Comparison of ENCODE assay signal across 9 mouse cellular contexts in genomic region chr4:136678480-136678879, GRCm38 (mm10). TPM values are rescaled to one million over a fixed set of nuclear protein-coding genes. Genes with fewer than 3 reads are reported as not detected.
DNase-seq lines count a peak whose midpoint lies in the region; TF ChIP-seq lines count a peak whose summit lies in the region.
"Had no signal": no experiment of that assay in that cellular context is flagged by ENCODE, and none has a peak within 500 bp of the region (broad histone marks: within the 10 kb centered on the region; RNA-seq: fewer than 3 reads in every experiment).

No protein-coding gene starts in this region.

- H3K27me3 ChIP-seq in heart, embryonic 10.5 days (ENCODE audit: insufficient read depth, poor library complexity, severe bottlenecking), result peaks cover 66% of the 10 kb centered on the region
- H3K27me3 ChIP-seq: limb, embryonic 15.5 days had no signal

- no peak overlapping the region for H3K4me3 ChIP-seq in embryonic fibroblast, embryonic 13.5 days (ENCODE audit: insufficient read depth, low read length)
- no peak overlapping the region for H3K4me3 ChIP-seq in heart, embryonic 10.5 days
- H3K4me3 ChIP-seq: limb, embryonic 15.5 days had no signal

- TF ChIP-seq POLR2A in embryonic fibroblast, embryonic 13.5 days (IDR thresholded peaks at IDR 0.05; ENCODE audit: low read depth, low read length), result no peak

- peak; percentile 95 for TF ChIP-seq CTCF in embryonic fibroblast, embryonic 13.5 days (IDR thresholded peaks at IDR 0.05; ENCODE audit: borderline replicate concordance, insufficient read depth, low read length)

- WGBS in heart, embryonic 10.5 days, result 8% methylated on average over 3 of the region's 3 CpGs

- no peaks in the 10 kb centered on the region for H3K4me1 ChIP-seq in embryonic fibroblast, embryonic 13.5 days (ENCODE audit: control insufficient read depth, insufficient read depth, low read length)
- H3K4me1 ChIP-seq in heart, embryonic 10.5 days, result peaks cover 42% of the 10 kb centered on the region

- no peaks in the 10 kb centered on the region for H3K9me3 ChIP-seq in heart, embryonic 10.5 days
- H3K9me3 ChIP-seq: limb, embryonic 15.5 days had no signal

- 0 out of 2 replicates have a peak, but pooled peaks cover 3% of the 10 kb centered on the region for H3K36me3 ChIP-seq in heart, embryonic 10.5 days

- peak; percentile 78 for DNase-seq in ES-CJ7 (ENCODE audit: low read depth, low spot score)
- peak; percentile 96 for DNase-seq in brain, adult 2 months (ENCODE audit: low read depth, low spot score)
- peak; percentile 85 for DNase-seq in heart, embryonic 10.5 days (ENCODE audit: low spot score)
- DNase-seq in layer of hippocampus, adult 18-20 months (ENCODE audit: low spot score in 2 of 2), result peak; percentile 79 to 97
- DNase-seq in lung, postnatal 14 days, result peak; percentile 87
- DNase-seq in retina, embryonic 14.5 days (ENCODE audit: low spot score), result peak; percentile 97
- peak; percentile 74 to 80 for DNase-seq in thymus, postnatal 36 days

- no peak overlapping the region for H3K27ac ChIP-seq in embryonic fibroblast, embryonic 13.5 days (ENCODE audit: insufficient read depth, low read length)
- H3K27ac ChIP-seq in heart, embryonic 10.5 days, result no peak overlapping the region
- H3K27ac ChIP-seq: limb, embryonic 15.5 days had no signal

RNA-seq across cellular contexts. Expression of gene Lactbl1, which starts 56.1 kb away (rescaled TPM):
- not detected in 2 replicates for polyA plus RNA-seq in embryonic fibroblast, embryonic 13.5 days (2011; ENCODE audit: insufficient read length, low read depth, missing spikeins)
- not detected in 2 replicates for polyA plus RNA-seq in heart, embryonic 10.5 days (2016; fragmentation: Nextera tagmentation; extraction: Ambion mirVana)
- total RNA-seq in layer of hippocampus, adult 18-20 months (2021), result not detected
- polyA plus RNA-seq: limb, embryonic 15.5 days had no signal
